Mouse (Mus musculus) layer of hippocampus, adult 2 months (tissue): ENCODE results near the gene Rtkn. TPM values are rescaled to one million over a fixed set of nuclear protein-coding genes. Genes with fewer than 3 reads are reported as not detected.
A peak's percentile ranks its signal among the peaks of the same experiment; 100 is the strongest.

Source experiments
- DNase-seq, 2 experiments: peaks; one replicate each; pipeline ENCODE4 v3.0.0; 2022; ENCODE audit warnings: low spot score in 2 of 2
- H3K27ac ChIP-seq: fragments of 200-600 bp; 2 replicates; pipeline ENCODE4 v1.8.1; 2022
- H3K4me3 ChIP-seq: fragments of 200-600 bp; 2 replicates; pipeline ENCODE4 v1.8.1; 2022; ENCODE audit warnings: mild to moderate bottlenecking
- CTCF ChIP-seq: fragments of 200-600 bp; conservative IDR thresholded peaks from 2 replicates; pipeline ENCODE4 v1.8.1; 2022; ENCODE audit warnings: antibody characterized with exemption, mild to moderate bottlenecking, moderate library complexity
- total RNA-seq, 2 experiments: library from RNA; stranded (reverse); gene quantifications; 2 replicates each; pipeline ENCODE4 v1.2.3; 2021

The Rtkn gene
- total RNA-seq, 2 experiments from 2014 or later = 80.0 to 84.0 TPM

DNA sequence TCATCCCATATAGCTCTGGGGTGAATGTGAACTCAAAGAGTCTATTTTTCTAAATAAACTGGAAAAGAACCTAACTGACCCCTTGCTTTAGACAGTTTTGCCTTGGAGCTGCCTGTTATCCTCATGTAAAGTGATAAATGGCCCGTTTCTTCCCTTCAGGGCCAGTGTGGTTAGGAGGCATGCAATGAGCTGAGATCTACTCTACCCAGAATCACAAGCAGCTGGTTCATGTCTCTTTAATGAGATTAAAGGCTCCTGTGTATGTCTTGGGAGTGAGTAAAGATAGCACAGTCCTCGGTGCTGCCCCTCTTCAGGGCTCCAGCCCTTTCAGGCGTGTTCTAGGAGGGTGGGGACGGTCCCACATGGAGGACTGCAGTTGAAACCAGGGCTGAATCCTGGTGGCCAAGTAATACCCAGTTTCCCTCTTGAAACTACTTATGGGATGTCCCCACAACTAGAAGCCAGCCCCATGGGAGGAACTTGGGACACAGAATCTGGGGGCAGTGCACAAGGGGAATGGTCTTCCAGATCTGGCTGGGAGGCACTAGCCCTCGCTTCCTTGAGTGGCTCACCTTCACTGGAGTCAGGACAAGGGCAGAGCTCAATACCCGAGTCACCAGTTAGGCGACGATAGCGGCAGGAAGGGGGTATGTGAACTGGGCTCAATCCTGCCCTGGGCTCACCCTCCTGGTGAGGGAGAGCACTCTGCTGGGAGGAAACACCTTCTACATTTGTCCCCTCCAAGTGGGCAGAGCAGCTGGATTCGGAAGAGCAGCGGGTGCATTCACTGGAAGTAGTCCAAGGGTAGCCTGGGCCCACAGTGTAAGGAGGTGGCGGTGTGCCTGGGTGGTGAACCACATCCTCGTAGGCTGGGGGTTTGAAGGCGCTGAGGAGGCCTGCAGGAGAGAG is 16.2 kb upstream of the Rtkn start:
- no peak for DNase-seq
- Histone ChIP-seq H3K27ac (no peak overlapping the region), H3K4me3 (no peak overlapping the region)
- TF ChIP-seq CTCF = no peak

- H3K4me3 ChIP-seq = no peak overlapping the region
- H3K27ac ChIP-seq = no peak overlapping the region
- no peak for TF ChIP-seq CTCF
- DNase-seq = no peak
These were observed 15.6 kb upstream of the Rtkn start for GRCm38 (mm10) chr6:83119734-83120051.

GRCm38 (mm10) chr6:83120930-83121862 is 14.1 kb upstream of the Rtkn start, which contains the start of gene Wbp1:
Wbp1 (minus strand) TSS chr6:83121559.
- Histone ChIP-seq H3K27ac (peak within 1 kb of the TSS; percentile 89), H3K4me3 (peak within 1 kb of the TSS; percentile 72)
- DNase-seq = peak; percentile 90 to 98
- TF ChIP-seq CTCF = peak; percentile 34; the same call in 1 of the 2 replicates

DNA sequence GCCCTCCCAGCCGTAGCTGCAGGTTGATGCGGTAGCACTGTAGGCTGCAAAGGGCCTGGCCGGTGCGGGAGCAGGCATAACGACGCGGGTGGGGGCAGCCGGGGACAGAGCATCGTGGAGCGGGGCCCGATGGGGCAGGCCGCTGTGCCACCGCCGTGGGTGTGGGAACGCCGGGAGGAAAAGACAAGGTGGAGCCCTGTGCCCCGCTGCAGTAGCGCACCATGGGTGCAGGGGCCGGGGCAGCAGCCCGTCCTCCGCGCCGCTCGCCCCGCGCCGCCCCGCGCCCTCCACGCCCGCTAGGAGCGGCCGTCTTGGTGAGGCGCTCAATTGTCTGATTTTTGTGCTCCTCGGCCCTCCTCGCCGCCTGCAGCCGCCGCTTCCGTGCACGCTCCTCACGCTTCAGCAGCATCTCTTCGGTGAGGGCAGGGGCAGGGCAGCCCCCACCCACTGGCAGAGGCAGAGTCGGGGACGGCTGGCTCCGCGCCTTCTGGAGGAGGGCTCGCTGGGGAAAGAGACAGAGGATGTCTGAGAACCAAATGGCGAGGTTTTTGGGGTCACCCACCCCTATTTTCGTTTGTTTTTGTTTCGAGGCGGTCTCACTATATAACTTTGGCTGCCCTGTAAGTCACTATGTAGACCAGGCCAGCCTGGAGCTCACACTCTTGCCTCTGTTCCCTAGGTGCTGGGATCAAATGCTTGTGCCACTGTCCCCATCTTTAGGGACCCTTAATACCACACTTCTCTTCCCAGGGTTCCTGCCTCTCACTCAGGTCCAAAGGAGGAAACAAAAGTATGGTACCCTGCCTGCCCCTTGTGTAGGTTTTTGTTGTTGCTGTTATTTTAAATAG is 13.2 kb upstream of the Rtkn start:
- Histone ChIP-seq H3K27ac (peak overlapping the region; percentile 86), H3K4me3 (peak overlapping the region; percentile 72)
- peak in 1 of 2 experiments; percentile 10 for DNase-seq
- TF ChIP-seq CTCF = peak; percentile 15; the same call in 1 of the 2 replicates

GRCm38 (mm10) chr6:83122961-83123360 is 12.3 kb upstream of the Rtkn start:
- no peak for TF ChIP-seq CTCF
- H3K4me3 ChIP-seq = no peak overlapping the region
- DNase-seq = no peak
- H3K27ac ChIP-seq = no peak overlapping the region

GRCm38 (mm10) chr6:83124851-83125312 is 10.4 kb upstream of the Rtkn start:
- peak; percentile 88 to 89 for DNase-seq
- Histone ChIP-seq H3K4me3 (peak overlapping the region; percentile 96), H3K27ac (peak overlapping the region; percentile 84)
- no peak for TF ChIP-seq CTCF

GRCm38 (mm10) chr6:83125331-83125730 is 9.9 kb upstream of the Rtkn start, which contains the start of gene Ino80b:
Ino80b (minus strand) TSS chr6:83125431.
- peak within 1 kb of the TSS; percentile 96 for H3K4me3 ChIP-seq
- no peak for DNase-seq
- no peak for TF ChIP-seq CTCF
- peak within 1 kb of the TSS; percentile 84 for H3K27ac ChIP-seq

DNA sequence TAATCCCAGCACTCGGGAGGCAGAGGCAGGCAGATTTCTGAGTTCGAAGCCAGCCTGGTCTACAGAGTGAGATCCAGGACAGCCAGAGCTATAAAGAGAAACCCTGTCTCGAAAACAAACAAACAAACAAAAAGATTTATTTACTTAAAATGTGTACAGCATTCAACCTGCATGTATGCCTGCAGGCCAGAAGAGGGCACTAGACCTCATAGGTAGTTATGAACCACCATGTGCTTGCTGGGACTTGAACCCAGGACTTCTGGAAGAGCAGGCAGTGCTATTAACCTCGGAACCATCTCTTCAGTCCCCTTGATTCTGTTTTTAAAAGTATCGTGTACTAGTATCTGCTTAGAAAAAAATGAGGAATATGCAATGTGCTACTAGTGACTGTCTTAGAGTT is 7.8 kb upstream of the Rtkn start:
- Histone ChIP-seq H3K4me3 (no peak overlapping the region), H3K27ac (no peak overlapping the region)
- no peak for DNase-seq
- peak; percentile 63 for TF ChIP-seq CTCF

- no peak for DNase-seq
- TF ChIP-seq CTCF = no peak
- Histone ChIP-seq H3K27ac (no peak overlapping the region), H3K4me3 (no peak overlapping the region)
These were observed 3.7 kb upstream of the Rtkn start for GRCm38 (mm10) chr6:83131469-83132034.

- TF ChIP-seq CTCF = no peak
- Histone ChIP-seq H3K27ac (no peak overlapping the region), H3K4me3 (no peak overlapping the region)
- DNase-seq = no peak
These were observed 2.9 kb upstream of the Rtkn start for GRCm38 (mm10) chr6:83132176-83132919.

DNA sequence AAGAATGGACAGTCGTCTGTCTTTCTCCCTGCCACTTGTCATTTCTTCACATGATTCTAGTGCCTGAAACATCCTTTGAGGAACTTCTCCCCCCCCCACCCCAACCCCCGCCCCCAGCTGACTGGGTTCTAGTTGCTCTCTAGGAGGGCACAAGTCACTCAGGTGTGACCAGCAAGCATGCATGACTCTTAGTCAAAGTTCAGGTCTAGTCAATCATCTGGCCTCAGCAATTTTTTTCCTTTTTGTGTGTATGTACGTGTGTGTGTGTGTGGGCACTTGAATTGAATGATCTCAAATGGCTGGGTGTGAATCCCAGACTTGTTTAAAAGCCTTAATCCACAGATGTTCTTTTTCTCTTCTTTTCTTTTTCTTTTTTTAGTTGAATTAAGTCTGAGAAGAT is 1.0 kb upstream of the Rtkn start:
- Histone ChIP-seq H3K27ac (no peak overlapping the region), H3K4me3 (no peak overlapping the region)
- no peak for TF ChIP-seq CTCF
- no peak for DNase-seq
